Mouse (Mus musculus) kidney, postnatal 0 days (tissue): ENCODE data around the gene Ovol2. TPM values are rescaled to one million over a fixed set of nuclear protein-coding genes. Genes with fewer than 3 reads are reported as not detected.

ENCODE experiments used
- ATAC-seq: fragments of 200-750 bp; cut with Nextera tagmentation; replicated peaks from 2 replicates; pipeline ENCODE4 v1.8.0; 2017; ENCODE audit warnings: low read depth, moderate number of reproducible peaks, moderate TSS enrichment, moderate library complexity; ENCODE audit not compliant: low FRiP score
- DNase-seq: peaks from one replicate; pipeline ENCODE4 v3.0.0-alpha.2; 2016; ENCODE audit warnings: low spot score
- H3K27ac ChIP-seq: fragments of 300-500 bp; sonication (generic); 2 replicates; pipeline ENCODE4 v1.5.1; 2014; ENCODE audit warnings: mild to moderate bottlenecking
- H3K27me3 ChIP-seq: fragments of 300-500 bp; sonication (generic); 2 replicates; pipeline ENCODE4 v1.6.1; 2014; ENCODE audit warnings: low read length, mixed read lengths; ENCODE audit not compliant: insufficient read depth
- H3K36me3 ChIP-seq: fragments of 300-500 bp; sonication (generic); 2 replicates; pipeline ENCODE4 v1.6.1; 2014; ENCODE audit warnings: low read length, mixed read lengths; ENCODE audit not compliant: insufficient read depth
- H3K4me1 ChIP-seq: fragments of 300-500 bp; sonication (generic); replicated peaks from 2 replicates; pipeline ENCODE4 v1.6.1; 2014; ENCODE audit warnings: antibody characterized with exemption, low read length, mixed read lengths; ENCODE audit not compliant: insufficient read depth
- H3K4me2 ChIP-seq: fragments of 300-500 bp; sonication (generic); 2 replicates; pipeline ENCODE4 v1.6.1; 2014; ENCODE audit warnings: mild to moderate bottlenecking, low read length, moderate library complexity, mixed read lengths
- H3K4me3 ChIP-seq: fragments of 300-500 bp; sonication (generic); replicated peaks from 2 replicates; pipeline ENCODE4 v1.5.1; 2014; ENCODE audit warnings: low read depth, low read length
- H3K9ac ChIP-seq: fragments of 300-500 bp; sonication (generic); 2 replicates; pipeline ENCODE4 v1.6.1; 2014; ENCODE audit warnings: low read depth, low read length
- H3K9me3 ChIP-seq: fragments of 300-500 bp; sonication (generic); replicated peaks from 2 replicates; pipeline ENCODE4 v1.6.1; 2016; ENCODE audit warnings: low read length, inconsistent platforms, mixed read lengths
- CTCF ChIP-seq: IDR thresholded peaks from 2 replicates; pipeline ENCODE4 v1.5.1; 2016; ENCODE audit warnings: antibody characterized with exemption, low read depth, mild to moderate bottlenecking, moderate library complexity
- WGBS: fragments of 180-500 bp; shearing (Covaris S2); extraction: QIAGEN DNeasy Blood & Tissue Kit; methylation state at CpG from one replicate; pipeline ENCODE4 v1.1.7; 2014; 5-methylcytosine and 5-hydroxymethylcytosine counted together
- polyA plus RNA-seq: library from polyadenylated mRNA; unstranded; fragments of >200 nt; fragmentation: Nextera tagmentation; extraction: Ambion mirVana; gene quantifications from 2 replicates; pipeline ENCODE4 v1.2.1, GENCODE M21; 2015

Ovol2 gene
- polyA plus RNA-seq, 1 experiment from 2014 or later, result 1.8 TPM

DNA sequence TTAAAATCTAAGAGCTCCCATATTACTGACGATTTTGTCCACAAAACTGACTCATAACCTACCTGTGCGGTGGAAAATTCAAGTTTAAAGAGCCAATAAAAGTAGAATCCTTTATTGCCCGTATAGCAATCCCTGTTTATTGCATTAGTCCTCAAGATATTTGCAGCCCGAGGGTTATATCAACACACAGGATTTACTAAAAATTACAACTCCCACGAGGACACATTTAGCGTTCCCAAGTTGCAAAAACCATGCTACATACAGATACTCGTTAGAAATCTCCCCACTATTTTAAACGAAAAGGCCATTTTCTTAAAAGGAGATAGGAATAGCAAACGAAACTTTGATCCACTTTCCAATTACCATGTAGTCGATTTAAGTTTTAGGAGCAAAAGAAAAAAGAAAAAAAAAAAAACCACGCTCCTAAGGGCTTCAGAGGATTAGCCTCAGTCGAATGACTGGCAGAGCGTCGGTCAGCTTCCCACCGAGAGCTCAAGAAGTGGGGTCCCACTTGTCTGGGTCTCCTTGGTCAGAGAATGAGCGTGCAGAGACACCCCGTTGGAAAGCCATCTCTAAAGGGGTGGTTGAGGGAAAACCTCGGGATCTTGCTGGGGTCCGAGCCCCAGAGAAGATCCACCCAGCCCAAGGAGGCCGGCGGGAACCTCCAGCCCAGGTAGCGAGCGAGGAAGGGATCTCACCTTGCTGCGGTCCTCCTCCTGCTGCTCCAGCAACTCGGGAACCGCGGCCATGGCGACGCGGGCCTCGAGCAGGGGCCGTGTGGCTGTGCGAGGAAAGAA, 62.1 kb downstream of the Ovol2 start:
- Histone ChIP-seq H3K9me3 (no peaks in the 10 kb centered on the region), H3K27me3 (no peaks in the 10 kb centered on the region), H3K4me1 (peaks cover 15% of the 10 kb centered on the region), H3K36me3 (no peaks in the 10 kb centered on the region), H3K9ac (peak overlapping the region; percentile 93), H3K27ac (peak overlapping the region; percentile 93), H3K4me3 (peak overlapping the region; percentile 79), H3K4me2 (peak overlapping the region; percentile 79)
- no peak for TF ChIP-seq CTCF
- ATAC-seq (no peak), DNase-seq (no peak)
- WGBS, result under 1% methylated on average over 23 of the region's 33 CpGs

DNA sequence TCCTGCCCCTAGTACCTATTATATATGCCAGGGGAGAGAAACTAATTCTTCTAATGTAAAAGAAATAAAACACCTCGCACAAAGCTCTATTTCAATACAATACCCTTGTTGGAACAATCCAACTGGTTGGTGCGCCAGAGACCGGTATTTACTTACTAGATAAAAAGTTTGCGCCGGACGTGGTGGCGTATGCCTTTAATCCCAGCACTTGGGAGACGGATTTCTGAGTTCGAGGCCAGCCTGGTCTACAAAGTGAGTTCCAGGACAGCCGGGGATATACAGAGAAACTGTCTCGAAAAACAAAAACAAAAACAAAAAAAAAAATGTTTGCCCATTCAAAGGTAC, 62.7 kb downstream of the Ovol2 start:
- TF ChIP-seq CTCF, result no peak
- Histone ChIP-seq H3K4me2 (peak overlapping the region; percentile 79), H3K9me3 (no peaks in the 10 kb centered on the region), H3K4me3 (peak overlapping the region; percentile 79), H3K4me1 (peaks cover 13% of the 10 kb centered on the region), H3K27me3 (no peaks in the 10 kb centered on the region), H3K27ac (no peak overlapping the region), H3K36me3 (no peaks in the 10 kb centered on the region), H3K9ac (peak overlapping the region; percentile 93)
- WGBS, result 3% methylated on average over 11 of the region's 11 CpGs
- DNase-seq, result no peak
- no peak for ATAC-seq

DNA sequence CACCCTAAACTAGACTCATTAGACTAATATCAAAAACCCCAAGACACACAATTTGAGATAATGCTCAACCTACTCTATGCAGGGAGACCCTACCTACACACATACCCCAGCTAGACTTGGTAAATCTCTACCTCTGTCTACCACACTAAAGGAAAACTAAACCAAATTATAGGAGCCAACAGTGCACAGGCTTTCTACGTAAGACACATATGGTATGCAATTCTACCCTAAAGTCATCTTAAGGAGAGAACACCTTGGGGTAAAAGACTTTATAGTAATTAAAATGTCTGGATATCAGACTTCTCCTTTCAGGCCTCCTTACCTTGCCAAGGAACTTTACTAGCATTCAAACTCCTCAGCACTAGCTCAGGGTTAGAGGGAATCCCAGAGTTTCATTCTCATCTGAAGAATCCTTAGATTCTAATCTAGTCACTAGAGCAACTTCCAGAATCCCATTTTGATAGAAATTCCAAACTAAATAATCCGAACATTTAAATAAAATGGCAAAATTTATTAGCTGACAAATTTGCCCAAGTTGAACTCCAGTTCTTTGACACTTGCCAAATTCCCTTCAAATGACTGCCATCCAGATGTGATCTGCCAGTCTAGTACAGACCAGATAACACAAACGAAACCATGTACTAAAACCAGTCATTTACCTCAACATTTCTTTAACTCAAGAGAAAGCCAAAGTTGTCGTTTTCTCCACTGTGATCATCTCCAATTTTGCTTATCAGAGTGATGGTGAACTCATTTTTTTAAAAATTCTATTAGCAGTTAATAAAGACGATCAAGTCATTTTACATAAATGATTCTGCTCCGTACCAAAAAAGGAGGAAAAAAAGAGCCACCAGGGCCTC, 63.3 kb downstream of the Ovol2 start:
- Histone ChIP-seq H3K4me2 (peak overlapping the region; percentile 79), H3K4me3 (peak overlapping the region; percentile 79), H3K9me3 (no peaks in the 10 kb centered on the region), H3K9ac (peak overlapping the region; percentile 93), H3K4me1 (peaks cover 13% of the 10 kb centered on the region), H3K27me3 (no peaks in the 10 kb centered on the region), H3K36me3 (no peaks in the 10 kb centered on the region), H3K27ac (no peak overlapping the region)
- WGBS, result 6% methylated on average over 6 of the region's 6 CpGs
- TF ChIP-seq CTCF, result no peak
- DNase-seq (no peak), ATAC-seq (no peak)

DNA sequence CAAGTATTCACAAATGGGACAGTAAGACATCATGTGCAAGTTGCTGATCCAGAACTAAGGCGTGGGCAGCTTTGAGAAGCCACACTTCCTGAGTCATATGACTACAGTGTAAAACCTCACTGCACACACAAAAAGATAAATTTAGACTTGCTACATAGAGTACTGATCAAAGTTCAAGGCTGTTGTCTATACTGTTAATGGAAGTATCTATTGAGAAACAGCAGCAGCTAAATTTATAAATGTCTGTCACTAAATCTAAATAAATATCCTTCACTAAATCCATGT, 64.3 kb downstream of the Ovol2 start:
- no peak for ATAC-seq
- Histone ChIP-seq H3K36me3 (no peaks in the 10 kb centered on the region), H3K4me2 (peak overlapping the region; percentile 79; the same call in 1 of the 2 replicates), H3K9me3 (no peaks in the 10 kb centered on the region), H3K27me3 (no peaks in the 10 kb centered on the region), H3K27ac (no peak overlapping the region), H3K9ac (no peak overlapping the region), H3K4me3 (no peak overlapping the region), H3K4me1 (peaks cover 13% of the 10 kb centered on the region)
- DNase-seq, result no peak
- no peak for TF ChIP-seq CTCF
- WGBS, result 18% methylated on average over 1 of the region's 1 CpGs

DNA sequence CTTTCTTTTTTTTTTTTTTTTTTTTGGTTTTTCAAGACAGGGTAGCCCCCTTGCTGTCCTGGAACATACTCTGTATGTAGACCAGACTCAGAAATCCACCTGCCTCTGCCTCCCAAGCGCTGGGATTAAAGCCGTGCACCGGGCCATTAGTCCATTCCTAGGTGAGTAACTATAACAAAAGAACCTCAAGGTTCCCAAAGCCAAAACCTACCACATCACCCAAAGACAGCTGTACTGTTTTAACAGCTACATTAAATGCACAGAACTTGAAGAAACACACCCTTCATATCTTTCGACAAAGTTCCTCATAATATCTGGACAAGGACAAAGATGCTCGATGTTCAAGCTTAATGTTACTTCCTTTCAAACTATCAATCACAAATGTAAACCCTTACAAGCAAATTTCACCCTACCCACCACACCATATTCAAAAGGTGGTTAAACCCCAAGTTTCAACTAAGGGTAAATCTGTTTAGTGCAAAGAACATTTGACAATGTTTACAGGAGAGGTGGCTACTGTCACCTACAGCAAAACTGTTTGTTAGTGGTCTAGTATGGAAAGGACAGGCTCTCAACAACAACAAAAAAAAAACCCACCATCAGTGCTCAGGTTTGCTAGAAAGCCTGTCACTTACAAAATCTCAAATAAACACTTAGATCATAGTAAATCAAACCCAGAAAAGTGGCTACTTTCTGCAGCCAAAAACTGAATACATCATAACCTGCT, 64.8 kb downstream of the Ovol2 start:
- no peak overlapping the region for H3K9ac ChIP-seq
- peak overlapping the region; percentile 21; the same call in 1 of the 2 replicates for H3K4me2 ChIP-seq
- H3K27ac ChIP-seq, result peak overlapping the region; percentile 31; the same call in 1 of the 2 replicates
- TF ChIP-seq CTCF, result no peak
- H3K27me3 ChIP-seq, result no peaks in the 10 kb centered on the region
- WGBS, result 57% methylated on average over 5 of the region's 5 CpGs
- DNase-seq, result no peak
- H3K4me1 ChIP-seq, result peaks cover 13% of the 10 kb centered on the region
- H3K9me3 ChIP-seq, result no peaks in the 10 kb centered on the region
- ATAC-seq, result no peak
- no peak overlapping the region for H3K4me3 ChIP-seq
- no peaks in the 10 kb centered on the region for H3K36me3 ChIP-seq

DNA sequence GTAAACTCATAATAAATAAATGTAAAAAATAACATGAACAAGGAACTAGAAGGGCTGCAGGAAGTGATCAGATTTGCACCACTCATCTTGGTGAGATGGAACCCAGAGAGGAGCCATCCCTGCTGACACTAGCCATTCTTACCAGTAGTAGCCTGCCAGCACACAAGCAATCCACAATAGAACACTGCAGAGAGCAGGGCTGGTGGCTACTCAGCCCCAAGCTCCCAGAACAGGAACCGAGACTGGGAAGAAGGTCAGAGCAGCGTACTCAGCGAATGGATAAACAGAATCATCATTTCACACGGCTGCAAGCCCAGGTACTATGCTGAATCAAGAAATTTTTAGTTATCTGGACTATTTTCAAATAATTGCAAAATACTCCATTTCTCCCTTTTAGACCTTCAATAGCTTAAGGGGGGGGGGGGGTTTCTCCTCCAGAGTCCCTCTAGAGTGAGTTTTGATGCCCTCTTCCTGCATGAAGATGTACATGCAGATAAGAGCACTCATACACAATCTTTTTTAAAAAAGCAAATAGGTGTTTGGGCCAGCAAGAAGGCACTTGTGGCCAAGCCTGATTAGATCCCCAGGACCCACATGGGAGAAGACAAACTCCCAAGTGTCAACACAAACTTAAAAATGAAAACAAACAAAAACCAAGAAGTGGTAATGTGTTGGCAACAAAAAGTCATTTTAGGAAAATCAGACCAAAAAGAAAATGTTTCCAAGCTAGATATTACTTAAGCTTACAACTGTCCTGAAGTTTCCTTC, 65.8 kb downstream of the Ovol2 start:
- Histone ChIP-seq H3K36me3 (0 out of 2 replicates have a peak, but pooled peaks cover 7% of the 10 kb centered on the region), H3K9me3 (no peaks in the 10 kb centered on the region), H3K27ac (no peak overlapping the region), H3K4me1 (peaks cover 13% of the 10 kb centered on the region), H3K9ac (no peak overlapping the region), H3K4me2 (no peak overlapping the region), H3K27me3 (no peaks in the 10 kb centered on the region), H3K4me3 (no peak overlapping the region)
- no peak for TF ChIP-seq CTCF
- no peak for ATAC-seq
- WGBS, result 55% methylated on average over 4 of the region's 4 CpGs
- DNase-seq, result no peak
